Mouse (Mus musculus): Measurements from ENCODE around the gene Gm5891. TPM values are rescaled to one million over a fixed set of nuclear protein-coding genes. Genes with fewer than 3 reads are reported as not detected.

Gene Gm5891
- polyA plus RNA-seq (2015; fragmentation: Nextera tagmentation; extraction: Ambion mirVana) = not detected in 2 replicates

GRCm38 (mm10) chr7:21921191-21921590 lies at the start of gene Gm5891:
Gene Gm5891, minus strand, starts transcription at chr7:21921291.

Other genes with a start within 250 kb of the Gm5891 start
- gene Gm4175, start 159.8 kb downstream of the Gm5891 start, polyA plus RNA-seq (2015; fragmentation: Nextera tagmentation; extraction: Ambion mirVana) = not detected in 2 replicates
- gene Gm4177, start 124.6 kb downstream of the Gm5891 start, polyA plus RNA-seq (2015; fragmentation: Nextera tagmentation; extraction: Ambion mirVana) = not detected in 2 replicates
- not detected in 2 replicates for gene Vmn1r135, start 88.9 kb downstream of the Gm5891 start, polyA plus RNA-seq (2015; fragmentation: Nextera tagmentation; extraction: Ambion mirVana)
- gene Gm5725, start 77.0 kb downstream of the Gm5891 start, polyA plus RNA-seq (2015; fragmentation: Nextera tagmentation; extraction: Ambion mirVana) = not detected in 2 replicates
- gene Vmn1r137, start 73.3 kb upstream of the Gm5891 start, polyA plus RNA-seq (2015; fragmentation: Nextera tagmentation; extraction: Ambion mirVana) = not detected in 2 replicates
- not detected in 2 replicates for gene Vmn1r138, start 107.6 kb upstream of the Gm5891 start, polyA plus RNA-seq (2015; fragmentation: Nextera tagmentation; extraction: Ambion mirVana)
- gene Gm6176, start 135.0 kb upstream of the Gm5891 start, polyA plus RNA-seq (2015; fragmentation: Nextera tagmentation; extraction: Ambion mirVana) = not detected in 2 replicates
- not detected in 2 replicates for gene Vmn1r139, start 147.8 kb upstream of the Gm5891 start, polyA plus RNA-seq (2015; fragmentation: Nextera tagmentation; extraction: Ambion mirVana)
- gene Gm16451, start 197.0 kb upstream of the Gm5891 start, polyA plus RNA-seq (2015; fragmentation: Nextera tagmentation; extraction: Ambion mirVana) = not detected in 2 replicates
- not detected in 2 replicates for gene Gm10666, start 213.4 kb upstream of the Gm5891 start, polyA plus RNA-seq (2015; fragmentation: Nextera tagmentation; extraction: Ambion mirVana)
- not detected in 2 replicates for gene Vmn1r142, start 242.7 kb upstream of the Gm5891 start, polyA plus RNA-seq (2015; fragmentation: Nextera tagmentation; extraction: Ambion mirVana)

Data from spleen, postnatal 0 days (tissue).